Mouse (Mus musculus): ENCODE measurements around the gene Fars2. TPM values are rescaled to one million over a fixed set of nuclear protein-coding genes. Genes with fewer than 3 reads are reported as not detected.
A peak's percentile ranks its signal among the peaks of the same experiment; 100 is the strongest.

Fars2 gene
- polyA plus RNA-seq, 1 experiment from 2014 or later: 32.2 TPM

- 78% methylated on average over 1 of the region's 1 CpGs for WGBS
- no peak overlapping the region for H3K27ac ChIP-seq (ENCODE audit: low read length)
- H3K4me2 ChIP-seq (ENCODE audit: low read length): no peak overlapping the region
- H3K36me3 ChIP-seq (ENCODE audit: control insufficient read depth, insufficient read depth): no peaks in the 10 kb centered on the region
- no peak overlapping the region for H3K4me3 ChIP-seq (replicated peaks; ENCODE audit: low read length)
- no peaks in the 10 kb centered on the region for H3K9me3 ChIP-seq (ENCODE audit: control insufficient read depth, low read length)
- H3K4me1 ChIP-seq (replicated peaks; ENCODE audit: control insufficient read depth, insufficient read depth, low read length): no peaks in the 10 kb centered on the region; the same call in 1 of the 2 replicates
- H3K27me3 ChIP-seq (replicated peaks; ENCODE audit: control insufficient read depth, insufficient read depth, low read length): no peaks in the 10 kb centered on the region
- no peak overlapping the region for H3K9ac ChIP-seq (replicated peaks; ENCODE audit: low read depth, low read length)
- peak; percentile 63; the same call in 1 of the 2 replicates for ATAC-seq
Observed at GRCm38 (mm10) chr13:36221897-36222296, 104.7 kb downstream of the Fars2 start.

DNA sequence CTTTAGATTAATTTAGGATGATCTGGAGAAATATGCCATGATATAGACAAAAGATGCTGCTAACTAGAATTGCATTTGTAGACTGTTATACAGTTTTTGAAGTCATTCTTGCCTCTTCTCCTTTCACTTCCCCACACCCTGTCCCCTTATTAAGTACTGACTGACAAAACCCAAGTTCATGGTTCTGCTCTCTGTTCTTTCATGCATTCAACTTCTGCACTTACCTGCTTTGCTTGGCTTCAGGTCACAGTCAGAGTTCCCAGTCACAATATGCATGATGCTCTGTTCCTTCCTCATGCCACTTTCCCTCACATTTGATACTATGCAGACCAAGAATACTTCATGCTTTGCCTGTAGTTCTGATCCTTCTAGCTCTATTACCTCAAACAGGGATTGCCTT is 105.5 kb downstream of the Fars2 start:
- H3K36me3 ChIP-seq (ENCODE audit: control insufficient read depth, insufficient read depth): no peaks in the 10 kb centered on the region
- no peaks in the 10 kb centered on the region for H3K9me3 ChIP-seq (ENCODE audit: control insufficient read depth, low read length)
- H3K4me3 ChIP-seq (replicated peaks; ENCODE audit: low read length): no peak overlapping the region
- H3K4me2 ChIP-seq (ENCODE audit: low read length): no peak overlapping the region
- ATAC-seq: no peak
- H3K27ac ChIP-seq (ENCODE audit: low read length): no peak overlapping the region
- no peak overlapping the region for H3K9ac ChIP-seq (replicated peaks; ENCODE audit: low read depth, low read length)
- no peaks in the 10 kb centered on the region for H3K27me3 ChIP-seq (replicated peaks; ENCODE audit: control insufficient read depth, insufficient read depth, low read length)
- no peaks in the 10 kb centered on the region; the same call in 1 of the 2 replicates for H3K4me1 ChIP-seq (replicated peaks; ENCODE audit: control insufficient read depth, insufficient read depth, low read length)

GRCm38 (mm10) chr13:36224431-36224830 is 107.2 kb downstream of the Fars2 start:
- ATAC-seq: no peak
- no peaks in the 10 kb centered on the region for H3K36me3 ChIP-seq (ENCODE audit: control insufficient read depth, insufficient read depth)
- no peak overlapping the region for H3K4me2 ChIP-seq (ENCODE audit: low read length)
- no peak overlapping the region for H3K27ac ChIP-seq (ENCODE audit: low read length)
- H3K9ac ChIP-seq (replicated peaks; ENCODE audit: low read depth, low read length): no peak overlapping the region
- H3K4me3 ChIP-seq (replicated peaks; ENCODE audit: low read length): no peak overlapping the region
- no peaks in the 10 kb centered on the region; the same call in 1 of the 2 replicates for H3K4me1 ChIP-seq (replicated peaks; ENCODE audit: control insufficient read depth, insufficient read depth, low read length)
- no peaks in the 10 kb centered on the region for H3K27me3 ChIP-seq (replicated peaks; ENCODE audit: control insufficient read depth, insufficient read depth, low read length)
- 76% methylated on average over 2 of the region's 2 CpGs for WGBS
- no peaks in the 10 kb centered on the region for H3K9me3 ChIP-seq (ENCODE audit: control insufficient read depth, low read length)

DNA sequence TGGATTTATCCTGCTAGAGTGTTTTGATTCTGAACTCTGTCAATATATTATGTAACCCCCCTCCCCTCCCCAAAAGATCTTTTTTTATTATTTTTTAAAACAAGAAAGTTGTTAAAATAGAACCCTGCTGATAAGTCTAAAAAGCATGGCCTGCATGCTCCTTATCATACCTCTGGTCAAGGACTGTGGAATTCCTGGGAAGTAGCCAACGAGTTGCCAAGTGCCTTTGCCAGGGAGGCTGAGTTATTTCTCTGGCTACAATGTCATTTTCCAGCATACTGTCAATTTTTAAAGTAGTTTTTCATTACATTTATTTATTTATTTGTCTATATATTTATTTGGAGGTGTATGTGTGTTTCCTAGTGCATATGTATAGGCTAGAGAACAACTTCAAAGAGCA is 125.0 kb downstream of the Fars2 start:
- 83% methylated on average over 1 of the region's 1 CpGs for WGBS
- Histone ChIP-seq H3K27ac (ENCODE audit: low read length) (no peak overlapping the region), H3K27me3 (replicated peaks; ENCODE audit: control insufficient read depth, insufficient read depth, low read length) (no peaks in the 10 kb centered on the region), H3K4me1 (replicated peaks; ENCODE audit: control insufficient read depth, insufficient read depth, low read length) (no peaks in the 10 kb centered on the region), H3K4me3 (replicated peaks; ENCODE audit: low read length) (no peak overlapping the region), H3K36me3 (ENCODE audit: control insufficient read depth, insufficient read depth) (no peaks in the 10 kb centered on the region; the same call in 1 of the 2 replicates), H3K4me2 (ENCODE audit: low read length) (no peak overlapping the region), H3K9me3 (ENCODE audit: control insufficient read depth, low read length) (no peaks in the 10 kb centered on the region), H3K9ac (replicated peaks; ENCODE audit: low read depth, low read length) (no peak overlapping the region)
- ATAC-seq: no peak

DNA sequence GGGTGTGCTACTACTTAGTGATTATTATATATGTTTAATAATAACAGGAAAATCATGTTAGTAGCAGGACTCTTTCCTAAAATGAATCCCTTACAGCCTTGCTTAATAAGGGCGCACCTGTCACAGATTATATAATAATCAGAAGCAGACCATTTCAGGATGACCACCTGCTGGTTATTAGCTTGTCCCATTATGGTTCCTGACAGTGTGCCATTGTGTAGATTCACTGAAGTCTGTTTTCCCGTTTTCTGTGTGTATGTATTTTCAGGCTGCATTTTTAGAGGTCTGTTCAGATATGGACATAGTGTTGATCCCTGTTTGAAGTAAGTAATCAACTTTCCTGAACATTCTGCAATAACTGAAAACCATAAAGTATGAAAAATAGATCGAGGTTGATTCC is 136.7 kb downstream of the Fars2 start:
- Histone ChIP-seq H3K36me3 (ENCODE audit: control insufficient read depth, insufficient read depth) (no peaks in the 10 kb centered on the region), H3K27me3 (replicated peaks; ENCODE audit: control insufficient read depth, insufficient read depth, low read length) (no peaks in the 10 kb centered on the region), H3K9ac (replicated peaks; ENCODE audit: low read depth, low read length) (no peak overlapping the region), H3K27ac (ENCODE audit: low read length) (no peak overlapping the region), H3K4me3 (replicated peaks; ENCODE audit: low read length) (no peak overlapping the region), H3K9me3 (ENCODE audit: control insufficient read depth, low read length) (no peaks in the 10 kb centered on the region), H3K4me1 (replicated peaks; ENCODE audit: control insufficient read depth, insufficient read depth, low read length) (no peaks in the 10 kb centered on the region), H3K4me2 (ENCODE audit: low read length) (no peak overlapping the region)
- ATAC-seq: no peak
- 59% methylated on average over 3 of the region's 3 CpGs for WGBS

GRCm38 (mm10) chr13:36257213-36257612 is 140.0 kb downstream of the Fars2 start:
- Histone ChIP-seq H3K4me2 (ENCODE audit: low read length) (no peak overlapping the region), H3K27me3 (replicated peaks; ENCODE audit: control insufficient read depth, insufficient read depth, low read length) (no peaks in the 10 kb centered on the region), H3K27ac (ENCODE audit: low read length) (no peak overlapping the region), H3K9me3 (ENCODE audit: control insufficient read depth, low read length) (no peaks in the 10 kb centered on the region), H3K36me3 (ENCODE audit: control insufficient read depth, insufficient read depth) (no peaks in the 10 kb centered on the region), H3K9ac (replicated peaks; ENCODE audit: low read depth, low read length) (no peak overlapping the region), H3K4me1 (replicated peaks; ENCODE audit: control insufficient read depth, insufficient read depth, low read length) (no peaks in the 10 kb centered on the region), H3K4me3 (replicated peaks; ENCODE audit: low read length) (no peak overlapping the region)
- 86% methylated on average over 5 of the region's 5 CpGs for WGBS
- no peak for ATAC-seq

DNA sequence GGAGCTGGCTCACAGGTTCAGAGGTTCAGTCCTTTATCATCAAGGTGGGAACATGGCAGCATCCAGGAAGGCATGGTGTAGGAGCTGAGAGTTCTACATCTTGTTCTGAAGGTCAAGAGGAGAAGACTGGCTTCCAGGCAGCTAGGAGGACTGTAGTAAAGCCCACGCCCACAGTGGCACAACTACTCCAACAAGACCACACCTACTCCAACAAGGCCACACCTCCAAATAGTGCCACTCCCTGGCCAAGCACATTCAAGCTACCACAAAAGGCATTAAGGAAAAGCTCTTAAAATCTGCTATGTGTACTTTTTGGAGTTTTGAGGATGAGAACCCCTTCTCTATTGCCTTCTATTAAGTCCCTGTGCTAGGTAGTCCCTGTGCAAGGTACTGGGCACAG is 142.5 kb downstream of the Fars2 start:
- Histone ChIP-seq H3K27ac (ENCODE audit: low read length) (no peak overlapping the region), H3K4me1 (replicated peaks; ENCODE audit: control insufficient read depth, insufficient read depth, low read length) (peaks cover 10% of the 10 kb centered on the region), H3K4me3 (replicated peaks; ENCODE audit: low read length) (no peak overlapping the region), H3K4me2 (ENCODE audit: low read length) (no peak overlapping the region), H3K9ac (replicated peaks; ENCODE audit: low read depth, low read length) (no peak overlapping the region), H3K9me3 (ENCODE audit: control insufficient read depth, low read length) (no peaks in the 10 kb centered on the region), H3K27me3 (replicated peaks; ENCODE audit: control insufficient read depth, insufficient read depth, low read length) (no peaks in the 10 kb centered on the region), H3K36me3 (ENCODE audit: control insufficient read depth, insufficient read depth) (no peaks in the 10 kb centered on the region)
- 82% methylated on average over 1 of the region's 1 CpGs for WGBS
- ATAC-seq: no peak

GRCm38 (mm10) chr13:36261299-36261698 is 144.1 kb downstream of the Fars2 start:
- Histone ChIP-seq H3K36me3 (ENCODE audit: control insufficient read depth, insufficient read depth) (no peaks in the 10 kb centered on the region), H3K27me3 (replicated peaks; ENCODE audit: control insufficient read depth, insufficient read depth, low read length) (no peaks in the 10 kb centered on the region), H3K27ac (ENCODE audit: low read length) (no peak overlapping the region), H3K4me3 (replicated peaks; ENCODE audit: low read length) (no peak overlapping the region), H3K4me2 (ENCODE audit: low read length) (no peak overlapping the region), H3K9ac (replicated peaks; ENCODE audit: low read depth, low read length) (no peak overlapping the region), H3K9me3 (ENCODE audit: control insufficient read depth, low read length) (no peaks in the 10 kb centered on the region), H3K4me1 (replicated peaks; ENCODE audit: control insufficient read depth, insufficient read depth, low read length) (peaks cover 19% of the 10 kb centered on the region)
- 81% methylated on average over 2 of the region's 2 CpGs for WGBS
- ATAC-seq: no peak

GRCm38 (mm10) chr13:36263240-36264095 is 146.3 kb downstream of the Fars2 start:
- Histone ChIP-seq H3K36me3 (ENCODE audit: control insufficient read depth, insufficient read depth) (no peaks in the 10 kb centered on the region), H3K4me2 (ENCODE audit: low read length) (no peak overlapping the region), H3K27ac (ENCODE audit: low read length) (no peak overlapping the region), H3K9ac (replicated peaks; ENCODE audit: low read depth, low read length) (no peak overlapping the region), H3K4me3 (replicated peaks; ENCODE audit: low read length) (no peak overlapping the region), H3K27me3 (replicated peaks; ENCODE audit: control insufficient read depth, insufficient read depth, low read length) (no peaks in the 10 kb centered on the region), H3K9me3 (ENCODE audit: control insufficient read depth, low read length) (no peaks in the 10 kb centered on the region), H3K4me1 (replicated peaks; ENCODE audit: control insufficient read depth, insufficient read depth, low read length) (peaks cover 19% of the 10 kb centered on the region)
- ATAC-seq: peak; percentile 54
- 25% methylated on average over 5 of the region's 5 CpGs for WGBS

All from forebrain, embryonic 16.5 days (tissue).